Mouse (Mus musculus): ENCODE data around the gene Gm20736.
"Not testable (repeated sequence)": the region's sequence is repeated elsewhere in the genome, so short reads cannot be mapped to it uniquely, and the experiment has no call there.

Gene Gm20736

DNA sequence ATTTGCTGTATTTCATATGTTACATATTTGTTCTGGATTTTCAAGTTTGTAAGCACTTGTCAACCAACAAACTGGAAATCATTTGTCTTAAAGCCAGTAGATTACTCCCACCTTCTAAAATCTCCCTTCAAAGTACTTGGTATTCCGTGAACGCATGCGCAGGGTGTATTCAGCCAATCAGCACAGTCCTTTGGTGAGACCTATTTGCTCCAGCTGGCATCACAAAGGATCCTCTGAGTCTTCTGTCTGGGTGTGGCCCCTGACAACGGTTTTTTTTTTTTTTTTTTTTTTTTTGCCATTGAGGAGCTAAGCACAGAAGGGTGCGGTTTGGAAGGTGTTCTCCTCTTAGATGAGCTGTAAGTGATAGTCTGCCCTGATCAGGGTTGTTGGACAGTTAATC is at the start of gene Gm20736:
TSS of gene Gm20736 (plus strand) at position 301 of the 400 bp plus-strand sequence.
- not testable (repeated sequence) for DNase-seq (ENCODE audit: low read depth, low spot score)

All from mesoderm, embryonic 11.5 days (tissue).